Mouse (Mus musculus) large intestine, adult 2 months (tissue): ENCODE measurements around the gene Hspb2. TPM values are rescaled to one million over a fixed set of nuclear protein-coding genes. Genes with fewer than 3 reads are reported as not detected.
A peak's percentile ranks its signal among the peaks of the same experiment; 100 is the strongest.

Source experiments
- DNase-seq: peaks from one replicate; pipeline ENCODE4 v3.0.0-alpha.2; 2012; ENCODE audit warnings: low read depth, low spot score
- WGBS: fragments of 180-500 bp; shearing (Covaris S2); methylation state at CpG from one replicate; pipeline ENCODE4 v1.1.7; 2018; 5-methylcytosine and 5-hydroxymethylcytosine counted together
- polyA plus RNA-seq: library from polyadenylated mRNA; depleted of rRNA; stranded (reverse); fragments of >200 nt; gene quantifications from 2 replicates; pipeline ENCODE4 v1.2.3, GENCODE M21; 2012; rRNA removed

Hspb2 gene
- 12.7 and 15.0 TPM in 2 replicates for polyA plus RNA-seq

DNA sequence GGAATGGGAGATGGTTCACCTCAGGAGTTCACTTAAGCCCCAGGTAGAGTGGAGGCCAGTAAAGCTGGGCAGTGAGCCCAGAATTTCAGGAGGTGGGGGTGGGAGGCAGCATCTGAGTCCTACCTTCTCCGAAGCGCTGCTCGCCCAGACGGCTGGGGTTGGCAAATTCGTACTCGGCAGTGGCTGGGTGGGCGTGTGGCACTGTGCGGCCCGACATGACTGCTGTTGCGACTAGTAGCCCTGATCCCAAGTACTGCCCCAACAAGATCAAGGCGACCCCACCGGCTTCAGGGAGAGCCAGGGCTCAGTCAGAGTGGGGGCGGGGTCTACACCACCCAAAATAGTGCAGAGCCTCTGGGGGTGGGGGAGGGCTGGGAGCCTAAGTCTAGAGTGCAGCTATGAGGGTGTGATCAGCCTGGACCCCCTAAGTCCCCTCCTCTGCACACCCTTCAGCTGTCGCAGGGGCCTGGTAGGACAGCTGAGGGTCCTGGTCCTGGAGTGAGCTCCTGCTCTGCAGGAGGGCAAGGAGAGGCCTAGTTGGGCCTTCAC lies at the start of gene Hspb2:
Gene Hspb2, minus strand, starts transcription at position 301 of the 549 bp plus-strand sequence.
- 75% methylated on average over 14 of the region's 14 CpGs for WGBS
- no peak for DNase-seq

DNA sequence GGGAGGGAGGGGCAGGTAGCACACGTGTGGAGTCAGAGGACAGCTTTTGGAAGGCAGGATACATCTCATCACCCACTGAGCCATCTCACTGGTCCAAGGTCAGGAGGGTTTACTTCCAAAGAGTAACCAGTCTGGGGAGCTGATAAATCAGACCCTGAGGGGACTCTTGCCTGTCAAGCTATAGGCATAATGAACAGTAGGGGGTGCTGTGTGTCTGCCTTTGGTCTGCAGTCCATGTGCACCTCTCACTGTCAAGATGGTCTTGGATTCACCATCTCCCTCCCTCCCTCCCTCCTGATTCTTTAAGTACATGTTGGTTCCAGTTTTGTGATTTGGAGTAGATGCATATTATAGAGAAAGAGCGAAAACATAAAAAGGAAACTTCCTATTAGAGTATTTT lies 48.8 kb upstream of the Hspb2 start:
- DNase-seq: peak; percentile 10
- WGBS: 74% methylated on average over 2 of the region's 2 CpGs

DNA sequence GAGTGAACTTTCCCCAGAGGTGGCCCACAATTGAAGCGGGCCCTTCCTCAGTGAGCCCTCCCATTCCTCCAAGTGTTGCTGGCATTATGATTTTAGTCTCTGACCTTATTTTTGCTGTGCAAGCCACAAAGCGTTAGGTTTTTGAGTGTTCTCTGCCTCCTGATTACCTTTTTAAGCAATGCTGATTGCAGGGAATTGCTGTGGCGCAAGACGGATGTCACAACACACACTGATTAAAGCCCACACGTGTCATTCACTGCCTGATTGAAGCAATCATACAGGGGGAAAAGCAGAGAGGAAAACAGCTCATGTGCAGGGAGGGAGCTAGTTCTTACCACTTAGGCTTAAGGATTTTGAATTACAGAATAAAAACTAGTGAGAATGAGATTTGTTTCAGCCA lies 46.2 kb upstream of the Hspb2 start:
- WGBS: 76% methylated on average over 5 of the region's 5 CpGs
- no peak for DNase-seq

DNA sequence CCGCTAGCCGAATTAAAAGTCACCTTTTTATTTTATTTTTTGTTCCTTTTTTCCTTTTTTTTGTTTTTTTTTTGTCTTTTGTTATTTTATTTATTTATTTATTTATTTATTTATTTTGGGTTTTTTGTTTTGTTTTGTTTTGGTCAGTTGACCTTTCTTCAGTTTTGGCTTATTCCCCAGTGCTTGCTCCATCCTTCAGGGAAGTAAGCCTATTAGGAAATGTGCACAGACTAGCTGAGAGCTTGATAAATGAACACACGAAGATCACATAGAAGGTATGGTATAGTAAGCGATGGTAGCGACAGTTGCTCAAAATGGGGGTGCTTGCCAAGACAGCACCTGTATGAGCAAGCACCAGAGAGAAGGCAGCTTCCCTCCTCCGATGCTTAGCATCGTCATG lies 45.5 kb upstream of the Hspb2 start:
- no peak for DNase-seq
- WGBS: 95% methylated on average over 7 of the region's 7 CpGs

- no peak for DNase-seq
- WGBS: 91% methylated on average over 8 of the region's 8 CpGs
Observed at GRCm38 (mm10) chr9:50796776-50797175, 44.6 kb upstream of the Hspb2 start.

DNA sequence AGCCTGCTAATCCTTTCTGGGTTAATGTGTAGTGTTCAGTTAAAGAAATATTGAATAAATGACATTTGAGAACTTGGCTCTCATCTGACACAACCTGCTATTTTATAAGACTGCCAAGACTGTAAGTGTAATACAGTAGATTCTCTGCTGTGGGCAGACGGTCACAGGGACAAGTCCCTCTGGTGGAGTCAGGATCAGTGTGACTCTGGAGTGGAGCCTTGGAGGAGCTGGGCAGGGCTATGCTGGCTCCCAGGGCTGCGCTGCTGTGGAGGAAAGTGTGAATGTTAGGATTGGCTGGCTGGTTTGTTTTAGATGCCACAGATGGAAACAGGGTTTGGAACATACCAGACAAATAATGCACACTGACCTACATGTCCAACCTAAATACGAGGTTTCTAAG lies 43.1 kb upstream of the Hspb2 start:
- 91% methylated on average over 3 of the region's 3 CpGs for WGBS
- DNase-seq: no peak

GRCm38 (mm10) chr9:50782155-50782554 lies 30.0 kb upstream of the Hspb2 start:
- no peak for DNase-seq
- 90% methylated on average over 2 of the region's 2 CpGs for WGBS

GRCm38 (mm10) chr9:50776162-50776760 lies 24.1 kb upstream of the Hspb2 start:
- 24% methylated on average over 11 of the region's 11 CpGs for WGBS
- no peak for DNase-seq

- no peak for DNase-seq
- WGBS: under 1% methylated on average over 30 of the region's 30 CpGs
Observed at GRCm38 (mm10) chr9:50775662-50776126, 23.5 kb upstream of the Hspb2 start.

DNA sequence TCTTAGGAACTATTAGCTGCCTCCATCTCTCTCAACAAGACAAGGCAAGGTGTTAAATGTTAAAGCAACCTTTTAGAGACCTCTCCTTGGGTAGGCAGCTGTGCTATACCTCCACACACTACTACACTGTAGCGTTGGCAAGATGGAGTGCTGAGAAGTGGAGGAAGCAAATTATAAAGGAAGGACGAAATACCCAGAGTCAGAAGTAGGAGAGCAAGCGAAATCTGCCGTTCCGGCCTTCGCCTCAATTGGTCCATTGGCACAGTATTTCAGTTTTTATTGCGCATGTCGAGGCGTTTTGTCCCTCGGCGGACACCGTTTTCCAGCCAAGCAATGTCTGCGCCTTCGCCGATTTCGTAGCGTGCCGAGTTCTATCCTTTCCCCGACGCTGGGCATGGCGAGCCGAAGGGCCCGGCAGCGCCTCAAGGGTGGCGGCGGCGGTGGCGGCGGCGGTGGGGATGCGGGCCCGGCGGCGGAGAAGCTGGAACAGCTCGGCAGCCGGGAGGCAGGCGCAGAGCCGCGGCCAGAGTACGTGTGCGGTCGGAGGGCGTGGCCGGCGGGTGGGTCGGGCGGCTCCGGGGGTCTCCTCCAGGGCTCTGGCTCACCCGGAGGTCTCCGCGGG lies 22.9 kb upstream of the Hspb2 start, which contains the start of the genes Alg9 and 1110032A03Rik:
Gene Alg9, plus strand, starts transcription at position 29 of the 622 bp plus-strand sequence.
Gene 1110032A03Rik, minus strand, starts transcription at position 530 of the 622 bp plus-strand sequence.
- peak; percentile 53 for DNase-seq

GRCm38 (mm10) chr9:50774026-50774462 lies 21.9 kb upstream of the Hspb2 start:
- 34% methylated on average over 4 of the region's 4 CpGs for WGBS
- DNase-seq: no peak

More for the DNA sequence above, 22.9 kb upstream of the Hspb2 start, which contains the start of the genes Alg9 and 1110032A03Rik:
- under 1% methylated on average over 47 of the region's 51 CpGs for WGBS

GRCm38 (mm10) chr9:50770011-50770410 lies 17.9 kb upstream of the Hspb2 start:
- DNase-seq: no peak
- 91% methylated on average over 2 of the region's 2 CpGs for WGBS

DNA sequence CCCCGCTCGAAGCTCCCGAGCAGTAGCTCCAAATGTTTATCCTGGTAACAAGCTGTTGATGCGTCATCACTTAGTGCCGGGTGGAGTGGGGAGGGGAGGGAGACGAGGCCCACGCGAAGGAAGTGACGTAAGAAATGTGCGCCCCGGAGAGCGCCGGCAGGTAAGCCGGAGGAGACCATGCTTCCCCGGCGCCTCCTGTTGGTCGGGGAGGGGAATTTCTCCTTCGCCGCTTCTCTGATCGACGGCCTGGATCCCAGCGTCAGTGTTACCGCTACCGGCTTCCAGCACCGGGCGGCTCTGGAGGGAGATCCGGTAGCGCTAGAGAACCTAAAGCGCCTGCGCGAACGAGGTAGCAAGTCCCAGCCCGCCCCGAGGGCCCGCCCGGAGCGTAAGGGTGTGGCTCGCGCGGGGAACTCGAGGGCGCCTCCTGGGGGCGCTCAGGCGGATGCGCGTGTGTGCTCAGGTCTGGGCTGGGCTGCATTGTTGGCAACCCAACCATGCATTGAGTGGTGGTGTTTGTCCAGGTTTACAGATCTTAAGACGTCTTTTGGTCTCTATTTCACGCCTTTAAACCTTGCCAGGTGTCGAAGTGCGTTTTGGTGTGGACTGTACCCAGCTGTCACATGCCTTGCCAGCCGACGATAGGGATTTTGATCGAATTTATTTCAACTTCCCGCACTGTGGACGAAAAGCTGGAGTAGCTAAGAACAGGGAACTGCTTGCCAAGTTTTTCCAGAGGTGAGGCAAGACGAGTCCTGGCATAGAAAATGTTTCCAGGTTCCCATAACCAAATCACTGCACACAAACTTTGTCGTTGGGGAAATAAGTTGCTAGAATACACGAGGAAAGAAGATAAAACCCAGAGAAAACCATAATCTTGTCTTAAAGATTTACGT lies 16.2 kb upstream of the Hspb2 start, which contains the start of gene Fdxacb1:
Gene Fdxacb1, plus strand, starts transcription at position 130 of the 896 bp plus-strand sequence.
- 1% methylated on average over 59 of the region's 59 CpGs for WGBS
- DNase-seq: peak; percentile 99

- no peak for DNase-seq
- WGBS: 2% methylated on average over 17 of the region's 17 CpGs
Observed at GRCm38 (mm10) chr9:50767531-50768106, 15.5 kb upstream of the Hspb2 start.

DNA sequence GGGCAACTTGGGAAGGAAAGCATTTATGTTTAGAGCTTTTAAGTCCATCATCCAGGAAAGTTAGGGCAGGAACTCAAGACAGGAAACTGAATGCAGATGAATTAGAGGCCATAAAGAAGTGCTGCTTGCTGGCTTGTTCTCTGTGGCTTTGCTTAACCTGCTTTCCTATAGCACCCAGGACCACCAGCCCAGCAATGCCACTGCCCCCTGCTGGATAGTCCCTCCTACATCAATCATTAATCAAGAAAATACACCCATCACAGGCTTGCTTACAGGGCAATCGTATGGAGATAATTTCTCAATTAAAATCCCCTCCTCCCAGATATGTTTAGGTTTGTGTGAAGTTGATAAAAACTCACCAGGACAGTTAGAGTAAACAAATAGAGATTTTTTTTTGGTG lies 11.2 kb upstream of the Hspb2 start:
- no peak for DNase-seq
- 66% methylated on average over 1 of the region's 1 CpGs for WGBS

- WGBS: 42% methylated on average over 6 of the region's 6 CpGs
Observed at GRCm38 (mm10) chr9:50761520-50762243, 9.5 kb upstream of the Hspb2 start.

DNA sequence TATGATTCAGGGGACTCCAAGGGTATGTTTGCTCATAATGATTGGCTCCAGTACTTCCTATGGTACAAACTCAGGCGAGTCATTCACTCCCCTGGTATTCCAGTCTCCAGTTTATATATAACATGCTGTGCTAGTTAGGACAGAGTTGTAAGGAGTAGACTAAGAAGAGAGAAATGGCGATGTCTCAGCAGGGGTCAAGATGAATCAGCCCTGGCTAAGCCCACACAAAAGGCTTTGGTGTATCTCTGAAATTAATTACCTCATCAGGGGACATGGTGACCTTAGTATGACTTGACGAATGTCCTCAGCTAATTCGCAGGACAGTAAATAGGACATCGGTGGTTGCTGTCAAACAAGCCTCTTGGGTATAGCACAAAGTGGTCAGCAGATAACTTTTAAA lies 4.6 kb upstream of the Hspb2 start:
- DNase-seq: no peak
- 78% methylated on average over 5 of the region's 5 CpGs for WGBS

More at GRCm38 (mm10) chr9:50761520-50762243, 9.5 kb upstream of the Hspb2 start:
- no peak for DNase-seq

DNA sequence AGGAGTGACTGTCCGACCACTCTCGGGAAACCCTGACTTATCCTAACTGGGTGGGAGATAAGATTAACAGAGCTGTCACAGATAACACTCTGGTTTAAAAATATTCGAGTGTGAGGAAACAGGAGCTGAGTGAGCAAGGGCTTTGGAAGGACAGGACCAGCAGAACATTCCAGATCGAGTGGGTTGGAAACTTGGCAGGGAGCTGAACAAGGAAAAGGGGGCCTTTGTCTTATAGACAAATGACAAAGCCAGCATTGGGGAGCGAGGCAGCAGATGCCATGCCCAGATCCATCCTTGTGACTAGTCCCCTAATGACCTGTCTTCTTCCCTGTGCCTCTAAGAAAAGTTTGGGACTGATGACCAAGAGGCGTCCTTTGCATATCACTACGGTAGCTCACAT lies 1.8 kb upstream of the Hspb2 start:
- WGBS: 47% methylated on average over 7 of the region's 7 CpGs

More for the DNA sequence above, 1.8 kb upstream of the Hspb2 start:
- no peak for DNase-seq
